Comparison of ENCODE assay signal across 19 mouse cellular contexts in the genomic region with DNA sequence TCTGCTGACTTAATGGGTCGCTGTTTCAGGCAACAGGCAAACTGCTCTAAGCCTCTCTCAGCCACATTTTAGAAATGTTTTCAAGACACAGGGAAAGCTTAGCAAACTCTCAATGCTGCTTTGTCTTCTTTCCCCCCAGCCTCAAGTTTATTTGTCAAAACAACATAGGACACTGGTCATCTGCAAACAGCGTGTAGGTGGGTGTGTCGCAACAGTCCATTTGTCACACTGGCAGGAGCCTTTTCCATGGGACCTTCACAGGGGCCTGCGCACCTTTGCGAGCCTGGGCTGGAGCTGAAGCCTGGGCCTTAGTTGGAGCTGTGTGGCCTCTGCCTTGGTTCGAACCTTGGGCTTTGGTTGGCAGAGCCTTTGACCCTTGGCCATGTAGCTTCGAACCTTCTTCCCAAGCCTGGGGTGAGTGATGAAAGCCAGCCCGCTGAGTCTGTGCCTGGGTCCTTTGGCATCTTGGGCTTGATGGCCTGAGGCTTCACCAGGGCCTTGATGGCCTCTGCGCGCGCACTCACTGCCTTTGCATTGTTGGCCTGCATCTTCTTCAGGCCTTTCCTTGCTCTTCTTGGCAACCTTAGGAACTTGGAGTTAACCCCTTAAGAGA.
DNase-seq lines count a peak whose midpoint lies in the region; ATAC-seq and TF ChIP-seq lines count a peak whose summit lies in the region.
"Had no signal": no experiment of that assay in that cellular context is flagged by ENCODE, and none has a peak within 500 bp of the region (broad histone marks: within the 10 kb centered on the region; RNA-seq: fewer than 3 reads in every experiment).

No protein-coding gene starts in this region.

- no peak overlapping the region for H3K4me3 ChIP-seq in heart, embryonic 15.5 days
- no peak overlapping the region for H3K4me3 ChIP-seq in embryonic facial prominence, embryonic 13.5 days
- no peak overlapping the region for H3K4me3 ChIP-seq in liver, embryonic 12.5 days
- no peak overlapping the region for H3K4me3 ChIP-seq in layer of hippocampus, adult 2 months
- H3K4me3 ChIP-seq: hindbrain, embryonic 12.5 days; limb, embryonic 15.5 days; megakaryocyte, embryonic 14.5 days; neural tube, embryonic 13.5 days had no signal

- H3K9ac ChIP-seq in heart, embryonic 15.5 days, result no peak overlapping the region
- H3K9ac ChIP-seq in embryonic facial prominence, embryonic 13.5 days, result 0 out of 2 replicates have a peak overlapping the region, but pooled peaks have one; percentile 3
- peak overlapping the region; percentile 43; the same call in 1 of the 2 replicates for H3K9ac ChIP-seq in liver, embryonic 12.5 days
- H3K9ac ChIP-seq: hindbrain, embryonic 12.5 days; limb, embryonic 15.5 days; neural tube, embryonic 13.5 days had no signal

- DNase-seq in heart, postnatal 4 days, result no peak
- peak; percentile 64 for DNase-seq in adipocyte (ENCODE audit: low spot score)
- DNase-seq in lung, adult 18-20 months, result no peak
- no peak for DNase-seq in right cerebral cortex, postnatal 4 days
- DNase-seq in layer of hippocampus, adult 2 months (ENCODE audit: low spot score in 2 of 2), result no peak
- DNase-seq: B cell, adult 2 months; cerebellum, adult 18-20 months; layer of hippocampus, adult 9-11 months; lung, postnatal 14 days; midbrain, embryonic 14.5 days; thymus, postnatal 25 days had no signal

- H3K9me3 ChIP-seq in heart, embryonic 15.5 days (replicated peaks), result no peaks in the 10 kb centered on the region
- H3K9me3 ChIP-seq in embryonic facial prominence, embryonic 13.5 days, result no peaks in the 10 kb centered on the region
- no peaks in the 10 kb centered on the region for H3K9me3 ChIP-seq in liver, embryonic 12.5 days (replicated peaks)
- H3K9me3 ChIP-seq: hindbrain, embryonic 12.5 days; limb, embryonic 15.5 days; megakaryocyte, embryonic 14.5 days; neural tube, embryonic 13.5 days had no signal

- H3K27me3 ChIP-seq in heart, embryonic 15.5 days, result no peaks in the 10 kb centered on the region
- peaks cover 4% of the 10 kb centered on the region; the same call in 1 of the 2 replicates for H3K27me3 ChIP-seq in embryonic facial prominence, embryonic 13.5 days
- 0 out of 2 replicates have a peak, but pooled peaks cover 6% of the 10 kb centered on the region for H3K27me3 ChIP-seq in liver, embryonic 12.5 days (replicated peaks)
- H3K27me3 ChIP-seq: limb, embryonic 15.5 days had no signal

- H3K27ac ChIP-seq in heart, embryonic 15.5 days, result 0 out of 2 replicates have a peak overlapping the region, but pooled peaks have one; percentile 40
- no peak overlapping the region for H3K27ac ChIP-seq in embryonic facial prominence, embryonic 13.5 days
- peak overlapping the region; percentile 67 for H3K27ac ChIP-seq in liver, embryonic 12.5 days
- H3K27ac ChIP-seq in layer of hippocampus, adult 2 months, result no peak overlapping the region
- H3K27ac ChIP-seq: hindbrain, embryonic 12.5 days; limb, embryonic 15.5 days; neural tube, embryonic 13.5 days had no signal

- no peaks in the 10 kb centered on the region for H3K36me3 ChIP-seq in heart, embryonic 15.5 days
- no peaks in the 10 kb centered on the region for H3K36me3 ChIP-seq in embryonic facial prominence, embryonic 13.5 days
- no peaks in the 10 kb centered on the region for H3K36me3 ChIP-seq in liver, embryonic 12.5 days
- H3K36me3 ChIP-seq: hindbrain, embryonic 12.5 days; limb, embryonic 15.5 days; neural tube, embryonic 13.5 days had no signal

- WGBS in heart, embryonic 15.5 days, result 87% methylated on average over 11 of the region's 11 CpGs
- 86% methylated on average over 11 of the region's 11 CpGs for WGBS in embryonic facial prominence, embryonic 13.5 days
- WGBS in liver, embryonic 12.5 days (ENCODE audit: insufficient replicate concordance), result 88% methylated on average over 11 of the region's 11 CpGs

- no peak for ATAC-seq in heart, embryonic 15.5 days (replicated peaks; ENCODE audit: insufficient number of reproducible peaks, insufficient read depth, low FRiP score, low read depth)
- no peak for ATAC-seq in embryonic facial prominence, embryonic 13.5 days (ENCODE audit: insufficient number of reproducible peaks, insufficient read depth, low FRiP score, low TSS enrichment, low read depth)
- ATAC-seq in liver, embryonic 12.5 days, result no peak
- ATAC-seq: forebrain, embryonic 16.5 days had no signal

- peaks cover 13% of the 10 kb centered on the region; the same call in 1 of the 2 replicates for H3K4me1 ChIP-seq in heart, embryonic 15.5 days (replicated peaks)
- peaks cover 24% of the 10 kb centered on the region for H3K4me1 ChIP-seq in embryonic facial prominence, embryonic 13.5 days
- peaks cover 50% of the 10 kb centered on the region for H3K4me1 ChIP-seq in liver, embryonic 12.5 days

- TF ChIP-seq CTCF in layer of hippocampus, adult 2 months (conservative IDR thresholded peaks at IDR 0.05), result no peak

- H3K4me2 ChIP-seq in heart, embryonic 15.5 days, result no peak overlapping the region
- no peak overlapping the region for H3K4me2 ChIP-seq in embryonic facial prominence, embryonic 13.5 days
- peak overlapping the region; percentile 57 for H3K4me2 ChIP-seq in liver, embryonic 12.5 days
- H3K4me2 ChIP-seq: hindbrain, embryonic 12.5 days; limb, embryonic 15.5 days; neural tube, embryonic 13.5 days had no signal

Comparison
In these comparisons a context has a peak if more than half of its experiments do, and no peak if none do; other contexts are left out.
1. H3K27ac ChIP-seq: peak in heart, embryonic 15.5 days (single experiment) and liver, embryonic 12.5 days (single experiment); none in embryonic facial prominence, embryonic 13.5 days (single experiment) and layer of hippocampus, adult 2 months (single experiment).